Mouse (Mus musculus) neural tube, embryonic 12.5 days (tissue): Measurements from ENCODE around the gene Gm45261. TPM values are rescaled to one million over a fixed set of nuclear protein-coding genes. Genes with fewer than 3 reads are reported as not detected.

ENCODE experiments used
- ATAC-seq: fragments of 200-750 bp; cut with Nextera tagmentation; 2 replicates; pipeline ENCODE4 v1.8.0; 2017; ENCODE audit warnings: low read depth, mild to moderate bottlenecking, moderate TSS enrichment, moderate library complexity; ENCODE audit not compliant: low FRiP score
- H3K27ac ChIP-seq: fragments of 300-500 bp; sonication (generic); 2 replicates; pipeline ENCODE4 v1.5.1; 2016
- H3K27me3 ChIP-seq: fragments of 300-500 bp; sonication (generic); replicated peaks from 2 replicates; pipeline ENCODE4 v1.6.1; 2016; ENCODE audit warnings: mild to moderate bottlenecking
- H3K36me3 ChIP-seq: fragments of 300-500 bp; sonication (generic); 2 replicates; pipeline ENCODE4 v1.6.1; 2016; ENCODE audit warnings: mild to moderate bottlenecking
- H3K4me1 ChIP-seq: fragments of 300-500 bp; sonication (generic); 2 replicates; pipeline ENCODE4 v1.6.1; 2016
- H3K4me2 ChIP-seq: fragments of 300-500 bp; sonication (generic); replicated peaks from 2 replicates; pipeline ENCODE4 v1.6.1; 2016; ENCODE audit warnings: mild to moderate bottlenecking
- H3K4me3 ChIP-seq: fragments of 300-500 bp; sonication (generic); 2 replicates; pipeline ENCODE4 v1.5.1; 2016
- H3K9ac ChIP-seq: fragments of 300-500 bp; sonication (generic); 2 replicates; pipeline ENCODE4 v1.6.1; 2016; ENCODE audit warnings: mild to moderate bottlenecking
- H3K9me3 ChIP-seq: fragments of 300-500 bp; sonication (generic); 2 replicates; pipeline ENCODE4 v1.6.1; 2016; ENCODE audit warnings: mild to moderate bottlenecking
- WGBS: fragments of 180-500 bp; shearing (Covaris S2); methylation state at CpG from one replicate; pipeline ENCODE4 v1.1.7; 2016; 5-methylcytosine and 5-hydroxymethylcytosine counted together
- polyA plus RNA-seq: library from polyadenylated mRNA; unstranded; fragments of >200 nt; fragmentation: Nextera tagmentation; extraction: Ambion mirVana; gene quantifications from 2 replicates; pipeline ENCODE4 v1.2.1, GENCODE M21; 2016

Gm45261 gene
- polyA plus RNA-seq, 1 experiment from 2014 or later, result not detected

DNA sequence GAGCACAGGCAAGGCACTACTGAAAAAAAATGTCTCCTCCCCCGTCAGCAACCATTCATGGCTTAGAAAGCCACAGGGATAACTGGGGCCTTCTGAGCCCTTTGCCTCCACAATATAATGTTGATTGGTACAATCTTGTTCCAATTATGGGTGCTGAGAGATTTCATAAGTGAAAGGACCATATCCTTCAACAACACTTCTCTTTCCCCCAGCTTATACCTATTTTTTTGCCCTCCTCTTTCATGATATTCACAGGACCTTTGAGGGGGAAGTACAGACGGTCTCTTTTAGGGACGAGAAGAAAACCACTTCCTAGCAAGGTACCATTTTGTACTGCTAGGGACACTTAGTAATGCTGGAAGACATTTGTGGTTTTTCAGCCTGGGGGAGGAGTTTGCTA, 57.1 kb downstream of the Gm45261 start:
- Histone ChIP-seq H3K4me1 (no peaks in the 10 kb centered on the region), H3K27ac (no peak overlapping the region), H3K36me3 (no peaks in the 10 kb centered on the region), H3K9ac (no peak overlapping the region), H3K9me3 (no peaks in the 10 kb centered on the region), H3K27me3 (no peaks in the 10 kb centered on the region), H3K4me3 (no peak overlapping the region), H3K4me2 (no peak overlapping the region)
- no peak for ATAC-seq
- WGBS, result 89% methylated on average over 3 of the region's 3 CpGs

DNA sequence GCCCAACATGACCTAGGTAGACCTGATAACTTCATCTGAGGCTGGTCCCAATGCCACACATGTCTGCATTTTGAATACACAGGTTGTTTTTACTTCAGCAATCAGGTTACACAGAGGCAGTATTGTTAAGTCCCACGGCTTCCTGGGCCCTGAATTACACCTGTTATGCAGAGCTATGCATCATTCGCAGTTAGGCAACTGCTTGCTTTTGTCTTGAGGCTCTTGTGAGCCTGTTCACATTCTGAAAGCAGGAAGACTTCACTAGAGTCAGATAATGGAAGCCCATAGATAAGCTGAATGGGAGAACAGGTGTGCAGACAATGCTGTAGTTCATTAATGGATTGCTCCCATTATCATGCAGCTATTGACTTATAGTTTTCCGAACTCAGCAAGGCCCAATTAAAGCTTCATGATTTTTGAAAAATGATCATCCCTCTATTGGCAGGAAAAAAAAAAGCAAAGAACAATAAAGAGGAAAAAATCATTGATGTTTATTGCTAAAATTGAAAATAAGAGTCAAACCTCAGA, 57.8 kb downstream of the Gm45261 start:
- no peak overlapping the region for H3K27ac ChIP-seq
- H3K9ac ChIP-seq, result no peak overlapping the region
- H3K4me3 ChIP-seq, result no peak overlapping the region
- H3K4me2 ChIP-seq, result no peak overlapping the region
- no peak for ATAC-seq
- H3K4me1 ChIP-seq, result no peaks in the 10 kb centered on the region
- H3K27me3 ChIP-seq, result no peaks in the 10 kb centered on the region
- no peaks in the 10 kb centered on the region for H3K9me3 ChIP-seq
- 57% methylated on average over 3 of the region's 3 CpGs for WGBS
- no peaks in the 10 kb centered on the region for H3K36me3 ChIP-seq

DNA sequence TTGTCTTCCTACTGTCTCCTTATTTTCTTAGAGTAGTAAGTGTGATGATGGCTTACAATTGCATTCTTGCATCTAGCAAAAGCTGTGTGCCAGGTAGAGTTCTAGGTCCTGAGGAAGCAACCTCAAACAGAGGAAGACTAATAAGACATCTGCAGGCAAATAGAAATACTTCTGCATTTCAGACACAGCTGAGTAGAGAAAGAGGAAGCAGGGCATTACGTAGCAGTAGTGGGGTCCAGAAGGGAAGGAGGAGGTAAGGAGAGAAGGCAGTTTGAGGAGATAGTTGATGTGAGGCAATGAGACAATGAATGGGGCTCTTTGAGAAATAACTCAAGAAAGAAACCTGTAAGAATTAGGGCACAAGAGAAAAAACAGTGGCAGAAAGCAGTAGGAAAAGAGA, 59.3 kb downstream of the Gm45261 start:
- Histone ChIP-seq H3K36me3 (no peaks in the 10 kb centered on the region), H3K4me2 (no peak overlapping the region), H3K27ac (no peak overlapping the region), H3K4me3 (no peak overlapping the region), H3K9me3 (no peaks in the 10 kb centered on the region), H3K27me3 (no peaks in the 10 kb centered on the region), H3K9ac (no peak overlapping the region), H3K4me1 (no peaks in the 10 kb centered on the region)
- 85% methylated on average over 1 of the region's 1 CpGs for WGBS
- ATAC-seq, result no peak

Other genes with a start within 250 kb of the Gm45261 start
- 0.72 and 0.95 TPM in 2 replicates for gene Fam124b, start 243.0 kb downstream of the Gm45261 start, polyA plus RNA-seq
- 29.6 and 33.1 TPM in 2 replicates for gene Cul3, start 121.0 kb downstream of the Gm45261 start, polyA plus RNA-seq